Mouse (Mus musculus) gastrocnemius, adult 2 months (tissue): ENCODE results near the gene Zfp874a. TPM values are rescaled to one million over a fixed set of nuclear protein-coding genes. Genes with fewer than 3 reads are reported as not detected.
"Not testable (repeated sequence)": the region's sequence is repeated elsewhere in the genome, so short reads cannot be mapped to it uniquely, and the experiment has no call there.

Experiments
- DNase-seq: peaks from one replicate; pipeline ENCODE4 v3.0.0; 2022
- H3K27ac ChIP-seq: fragments of 200-600 bp; 2 replicates; pipeline ENCODE4 v1.8.1; 2022; ENCODE audit warnings: mild to moderate bottlenecking
- H3K4me3 ChIP-seq: fragments of 200-600 bp; 2 replicates; pipeline ENCODE4 v1.8.1; 2022; ENCODE audit warnings: mild to moderate bottlenecking, moderate library complexity
- CTCF ChIP-seq: fragments of 200-600 bp; IDR thresholded peaks from 2 replicates; pipeline ENCODE4 v1.8.1; 2022; ENCODE audit warnings: antibody characterized with exemption, mild to moderate bottlenecking, moderate library complexity
- intact Hi-C: fragments of 180-260 bp; cut with DNase I; formaldehyde crosslinking; loops from one replicate; pipeline ENCODE4 v1.15.1; 2025
- long read RNA-seq, 2 experiments: library from polyadenylated mRNA; stranded (forward); transcript quantifications; one replicate each; pipeline ENCODE4 v2.0.0; 2021
- total RNA-seq, 2 experiments: library from RNA; stranded (reverse); gene quantifications; 2 replicates each; pipeline ENCODE4 v1.2.3; 2021

The Zfp874a gene
- total RNA-seq, result 1 to 10 TPM; 6.5 to 8.3 TPM
- long read RNA-seq, experiment 1, partial matches to known transcripts, result 0 of 2 reads
- long read RNA-seq, experiment 1, other reads (novel, unspliced or antisense), result 0 of 2 reads
- long read RNA-seq, experiment 2, partial matches to known transcripts, result 0 of 3 reads
- long read RNA-seq, experiment 2, other reads (novel, unspliced or antisense), result 1 of 3 reads

DNA sequence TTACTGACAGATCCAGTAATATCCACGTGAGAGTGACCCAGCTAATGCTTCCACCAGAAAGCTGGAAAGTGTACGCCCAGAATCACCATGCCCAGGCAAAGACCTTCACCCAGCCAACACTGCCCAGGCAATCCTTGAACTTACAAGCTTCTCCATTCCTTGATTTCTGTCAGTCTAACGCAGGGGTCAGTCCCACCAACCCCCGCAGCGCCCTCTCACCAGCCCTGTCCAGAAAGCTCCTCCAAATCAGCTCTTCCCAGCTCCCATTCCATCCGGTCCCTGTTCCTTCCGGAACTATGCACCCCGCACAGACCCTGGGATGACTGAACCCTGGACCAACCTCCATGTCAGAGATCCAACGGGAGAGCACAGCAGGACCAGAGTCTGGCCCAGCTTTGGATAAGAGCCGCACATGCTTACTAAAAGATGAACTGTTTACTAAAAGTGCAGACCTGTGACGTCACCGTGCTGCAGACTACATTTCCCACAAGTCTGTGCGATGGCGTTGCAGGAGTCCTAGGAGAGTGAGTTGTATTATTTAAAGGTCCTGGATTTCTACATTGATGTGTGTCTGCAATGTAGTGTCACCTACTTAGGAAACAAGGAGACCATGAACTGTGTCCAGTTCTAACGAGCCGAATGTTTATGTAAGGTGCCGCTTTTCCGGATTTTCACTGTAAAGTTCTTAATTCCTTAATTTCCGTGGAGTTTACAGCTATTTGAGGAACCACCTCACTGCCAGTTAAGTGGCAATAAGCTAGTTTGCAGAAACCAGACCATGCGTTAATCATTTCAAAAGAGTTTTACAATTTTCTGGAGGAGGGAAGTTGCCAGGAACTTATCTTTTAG, at the start of gene Zfp874a:
Zfp874a (minus strand) TSS at position 453 of the 849 bp plus-strand sequence.
- intact Hi-C loops, result no loop called here
- peak within 1 kb of the TSS; percentile 72 for H3K4me3 ChIP-seq
- H3K27ac ChIP-seq, result peak within 1 kb of the TSS; percentile 88
- peak; percentile 92 for DNase-seq
- no peak for TF ChIP-seq CTCF

DNA sequence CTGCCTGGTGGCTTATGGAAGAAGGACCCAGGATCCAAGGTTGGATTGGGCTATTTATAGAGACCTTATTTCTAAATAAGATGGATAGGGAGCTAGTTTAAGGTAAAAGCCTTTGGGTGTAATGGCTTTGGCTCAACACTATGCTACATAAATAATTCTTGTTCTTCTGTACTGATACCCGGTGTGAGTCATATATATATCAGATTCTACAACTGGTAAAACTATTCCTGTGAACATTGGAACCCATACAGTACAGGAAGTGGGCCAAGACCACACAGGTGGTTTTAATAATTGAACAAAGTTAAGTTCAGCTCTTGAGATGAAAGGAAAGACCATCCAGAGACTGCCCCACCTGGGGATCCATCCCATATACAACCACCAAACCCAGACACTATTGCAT, 49.5 kb upstream of the Zfp874a start:
- Histone ChIP-seq H3K27ac (peak overlapping the region; percentile 87), H3K4me3 (peak overlapping the region; percentile 90; the same call in 1 of the 2 replicates)
- intact Hi-C loops, result loop anchor here (10.0 kb wide), 1 partner anchor 236 kb away; no protein-coding TSS in a partner anchor
- no peak for DNase-seq
- no peak for TF ChIP-seq CTCF

DNA sequence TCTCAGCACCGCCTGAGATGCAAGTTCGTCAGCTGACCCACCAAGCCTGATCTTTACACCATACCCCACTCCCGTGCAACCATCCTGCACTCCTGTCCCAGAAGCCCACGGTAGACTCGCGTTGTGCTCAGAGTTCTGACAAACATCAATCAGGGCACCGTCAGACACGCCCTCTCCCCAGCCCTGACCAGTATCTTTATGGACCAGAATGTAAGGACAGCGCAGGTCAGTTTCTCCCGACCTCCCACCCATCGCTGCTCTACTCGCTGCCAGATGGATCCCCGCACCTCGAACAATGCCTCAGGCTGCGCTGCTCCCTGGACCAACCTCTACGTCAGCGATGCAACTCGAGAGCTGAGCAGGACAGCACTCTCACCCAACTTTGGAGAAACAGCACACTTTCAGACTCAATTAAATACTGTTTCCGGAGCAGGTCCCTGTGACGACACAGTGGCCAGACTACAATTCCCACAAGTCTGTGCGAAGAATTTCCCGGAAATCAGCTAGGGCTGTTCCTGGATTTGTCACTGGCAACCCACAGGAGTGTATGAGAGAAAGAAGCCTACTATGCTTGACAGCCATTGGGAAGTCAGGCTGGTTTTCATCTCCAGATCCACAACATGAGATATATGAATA, 48.8 kb upstream of the Zfp874a start, which contains the start of gene Zfp58:
Zfp58 (minus strand) TSS at position 472 of the 636 bp plus-strand sequence.
- peak within 1 kb of the TSS; percentile 87 for H3K27ac ChIP-seq
- TF ChIP-seq CTCF, result no peak
- peak; percentile 83 for DNase-seq
- H3K4me3 ChIP-seq, result peak within 1 kb of the TSS; percentile 90
- intact Hi-C loops, result loop anchor here (10.0 kb wide), 1 partner anchor 235 kb away; no protein-coding TSS in a partner anchor

DNA sequence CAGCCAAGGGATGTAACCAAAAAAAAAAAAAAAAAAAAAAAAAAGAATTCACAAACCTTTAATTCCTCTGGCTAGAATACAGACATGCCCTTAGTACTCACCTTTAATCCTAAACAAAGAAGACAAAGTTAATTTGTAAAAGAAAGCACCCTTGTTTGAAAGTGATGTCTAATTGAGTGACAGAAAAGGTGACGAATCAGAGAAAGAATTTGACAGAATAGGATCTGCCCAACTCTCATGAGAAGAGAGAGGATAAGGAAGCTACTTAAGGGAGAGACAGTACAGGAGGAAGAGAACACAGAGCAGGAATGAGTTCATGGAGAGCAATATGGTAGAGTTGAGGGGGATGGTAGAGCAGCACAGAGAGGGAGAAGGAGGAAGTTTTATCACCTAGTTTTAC, 44.2 kb upstream of the Zfp874a start:
- no peak for DNase-seq
- intact Hi-C loops, result no loop called here
- TF ChIP-seq CTCF, result no peak
- Histone ChIP-seq H3K4me3 (no peak overlapping the region), H3K27ac (no peak overlapping the region)

DNA sequence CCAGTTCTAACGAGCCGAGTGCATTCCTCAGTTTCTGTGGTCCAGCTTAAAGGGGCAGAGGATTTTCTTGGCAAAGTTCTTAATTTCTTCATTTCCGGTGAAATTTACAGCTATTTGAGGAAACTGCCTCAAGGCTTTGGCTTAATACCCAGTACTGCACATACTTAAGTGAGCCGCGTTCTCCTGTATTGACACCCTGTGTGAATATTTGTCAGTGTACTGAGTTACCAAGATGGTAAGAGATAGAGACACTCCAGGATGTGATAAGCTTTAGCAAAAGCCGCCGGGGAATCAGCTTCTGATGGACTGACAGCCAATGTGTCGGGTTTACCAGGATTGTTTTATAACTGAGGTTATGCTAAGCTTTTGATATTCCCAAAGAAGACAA, 33.0 kb upstream of the Zfp874a start:
- intact Hi-C loops, result no loop called here
- Histone ChIP-seq H3K27ac (peak overlapping the region; percentile 93), H3K4me3 (peak overlapping the region; percentile 94)
- DNase-seq, result no peak
- no peak for TF ChIP-seq CTCF

DNA sequence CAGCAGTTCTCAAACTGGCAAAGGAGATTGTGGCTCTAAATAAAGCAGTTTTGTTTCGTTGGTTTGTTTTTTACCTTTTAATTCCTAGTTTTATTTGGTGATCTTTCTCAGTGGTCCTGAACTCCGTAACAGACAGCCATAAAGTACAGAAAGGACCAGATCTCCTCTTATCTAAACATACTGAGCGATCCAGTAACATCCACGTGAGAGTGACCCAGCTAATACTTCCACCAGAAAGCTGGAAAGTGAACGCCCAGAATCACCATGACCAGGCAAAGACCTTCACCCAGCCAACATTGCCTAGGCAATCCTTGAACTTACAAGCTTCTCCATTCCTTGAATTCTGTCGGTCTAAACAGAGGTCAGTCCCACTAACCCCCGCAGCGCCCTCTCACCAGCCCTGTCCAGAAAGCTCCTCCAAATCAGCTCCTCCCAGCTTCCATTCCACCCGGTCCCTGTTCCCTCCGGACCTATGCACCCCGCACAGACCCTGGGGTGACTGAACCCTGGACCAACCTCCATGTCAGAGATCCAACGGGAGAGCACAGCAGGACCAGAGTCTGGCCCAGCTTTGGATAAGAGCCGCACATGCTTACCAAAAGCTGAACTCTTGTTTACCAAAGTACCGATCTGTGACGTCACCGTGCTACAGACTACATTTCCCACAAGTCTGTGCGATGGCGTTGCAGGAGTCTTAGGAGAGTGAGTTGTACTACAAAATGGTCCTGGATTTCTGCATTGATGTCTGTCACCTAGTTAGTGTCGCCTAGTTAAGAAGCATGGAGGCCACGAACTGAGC, 32.4 kb upstream of the Zfp874a start, which contains the start of gene Zfp874b:
Zfp874b (minus strand) TSS at position 634 of the 799 bp plus-strand sequence.
- Histone ChIP-seq H3K4me3 (peak within 1 kb of the TSS; percentile 94), H3K27ac (peak within 1 kb of the TSS; percentile 93)
- intact Hi-C loops, result no loop called here
- no peak for TF ChIP-seq CTCF
- peak; percentile 89 for DNase-seq

DNA sequence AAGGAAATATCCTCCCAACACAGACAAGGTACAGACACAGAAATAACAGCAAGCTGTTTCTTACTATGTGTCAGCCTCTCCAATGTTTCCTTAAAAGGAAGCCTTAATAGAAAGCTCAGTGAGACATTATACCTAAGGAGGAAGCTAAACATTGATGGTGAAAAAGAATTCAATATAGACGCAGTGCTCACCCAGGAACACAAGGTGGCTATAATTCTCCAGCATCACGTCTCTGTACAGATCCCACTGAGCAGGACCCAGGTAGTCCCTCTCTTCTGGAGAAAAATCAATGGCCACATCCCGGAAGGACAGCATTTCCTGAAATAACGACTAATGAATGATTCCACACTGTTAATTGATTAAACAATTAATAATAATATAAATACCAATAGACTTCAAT, 30.1 kb upstream of the Zfp874a start:
- intact Hi-C loops, result no loop called here
- DNase-seq, result no peak

DNA sequence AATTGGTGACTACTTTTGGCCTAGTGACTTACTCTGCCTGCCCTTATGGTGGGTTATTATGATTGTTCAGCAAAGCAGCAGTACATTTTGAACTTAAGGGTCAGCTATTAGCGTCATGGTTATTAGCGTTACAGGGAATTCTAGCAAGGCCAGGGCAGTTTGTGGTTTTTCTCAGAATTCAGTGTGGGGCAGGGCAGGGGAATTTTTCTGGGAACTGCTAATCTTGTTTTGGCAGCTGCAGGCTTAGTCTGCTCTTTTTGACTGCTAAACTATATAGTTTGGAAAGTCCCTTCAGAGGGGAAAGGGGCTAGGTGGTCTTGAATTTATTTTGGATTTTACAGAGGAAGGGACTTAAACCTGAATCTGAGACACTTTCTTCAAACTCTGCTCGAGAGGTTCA, 17.9 kb upstream of the Zfp874a start:
- no peak for TF ChIP-seq CTCF

More for the DNA sequence above, 30.1 kb upstream of the Zfp874a start:
- Histone ChIP-seq H3K4me3 (no peak overlapping the region), H3K27ac (no peak overlapping the region)
- no peak for TF ChIP-seq CTCF

DNA sequence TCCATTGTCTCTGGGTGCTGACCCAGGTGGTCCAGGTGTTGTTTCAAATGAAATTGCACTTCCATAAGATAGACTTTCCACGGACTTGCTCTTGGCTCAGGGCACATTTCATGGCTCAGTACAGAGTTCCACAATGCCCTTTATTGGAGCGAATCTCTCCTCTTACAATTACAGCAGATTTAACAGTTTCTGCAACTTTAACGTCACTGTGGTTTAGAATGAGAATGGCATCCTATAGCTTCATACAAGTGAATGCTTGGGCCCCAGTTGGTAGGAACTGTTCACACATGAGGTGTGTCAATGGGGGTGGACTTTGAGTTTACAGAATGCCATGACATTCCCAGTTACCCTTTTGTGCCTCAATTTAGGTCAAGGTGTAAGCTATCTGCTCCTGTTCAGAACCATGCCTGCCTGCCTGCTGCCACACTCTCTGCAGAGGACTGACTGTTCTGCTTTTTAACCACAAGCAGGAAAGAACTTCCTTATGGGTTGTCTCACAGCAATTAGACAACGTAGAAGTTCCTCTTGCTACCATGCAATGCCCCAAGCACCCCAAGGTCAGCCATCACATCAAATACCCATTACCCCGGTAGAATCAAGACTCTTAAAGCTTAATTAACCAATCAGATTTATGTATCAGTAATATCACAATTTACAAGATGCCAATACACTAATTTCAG, 12.2 kb upstream of the Zfp874a start:
- intact Hi-C loops, result not testable (repeated sequence)

More for the DNA sequence above, 17.9 kb upstream of the Zfp874a start:
- intact Hi-C loops, result no loop called here
- no peak for DNase-seq
- no peak overlapping the region for H3K27ac ChIP-seq
- no peak overlapping the region for H3K4me3 ChIP-seq

DNA sequence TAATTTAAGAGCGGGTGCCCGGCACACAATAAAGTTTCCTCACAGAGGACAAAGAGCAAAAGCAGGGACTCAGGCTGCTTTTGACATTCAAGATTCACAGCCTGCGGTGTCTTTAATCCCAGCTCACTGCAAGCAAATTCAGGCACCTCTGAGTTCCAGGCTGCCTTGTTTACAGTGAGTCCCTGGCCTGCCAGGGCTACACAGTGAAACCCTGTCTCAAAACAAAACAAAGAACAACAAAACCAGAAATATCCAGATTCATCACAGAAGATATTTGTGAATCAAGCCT, 541 bp upstream of the Zfp874a start:
- H3K27ac ChIP-seq, result peak overlapping the region; percentile 88
- H3K4me3 ChIP-seq, result peak overlapping the region; percentile 72
- DNase-seq, result no peak
- intact Hi-C loops, result no loop called here
- TF ChIP-seq CTCF, result no peak

More for the DNA sequence above, 12.2 kb upstream of the Zfp874a start:
- not testable (repeated sequence) for DNase-seq, H3K27ac ChIP-seq, H3K4me3 ChIP-seq

DNA sequence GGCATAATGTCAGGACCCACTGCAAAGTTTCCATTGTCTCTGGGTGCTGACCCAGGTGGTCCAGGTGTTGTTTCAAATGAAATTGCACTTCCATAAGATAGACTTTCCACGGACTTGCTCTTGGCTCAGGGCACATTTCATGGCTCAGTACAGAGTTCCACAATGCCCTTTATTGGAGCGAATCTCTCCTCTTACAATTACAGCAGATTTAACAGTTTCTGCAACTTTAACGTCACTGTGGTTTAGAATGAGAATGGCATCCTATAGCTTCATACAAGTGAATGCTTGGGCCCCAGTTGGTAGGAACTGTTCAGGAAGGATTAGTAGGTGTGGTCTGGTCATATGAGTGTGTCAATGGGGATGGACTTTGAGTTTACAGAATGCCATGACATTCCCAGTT, 14.3 kb downstream of the Zfp874a start:
- H3K27ac ChIP-seq, intact Hi-C loops, DNase-seq, H3K4me3 ChIP-seq: not testable (repeated sequence)

DNA sequence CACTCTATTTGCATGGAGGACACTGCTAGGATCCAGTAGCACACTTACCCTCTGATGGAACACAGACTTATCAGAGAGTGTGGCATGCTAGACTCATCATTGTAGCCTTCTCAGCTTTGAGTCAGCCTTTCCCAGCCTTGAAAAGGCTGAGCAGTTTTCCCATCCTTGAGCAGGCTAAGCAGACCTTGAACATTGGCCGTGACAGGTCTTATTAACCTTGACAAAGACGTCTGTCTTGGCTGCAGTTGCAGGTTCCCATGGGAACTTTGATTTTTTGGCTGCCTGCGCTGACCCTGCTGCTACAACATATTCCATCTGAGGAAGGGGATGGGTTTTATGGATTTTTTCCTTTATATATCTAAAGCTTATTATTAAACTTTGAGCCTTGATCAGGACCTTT, 23.3 kb downstream of the Zfp874a start:
- no peak for TF ChIP-seq CTCF
- no peak overlapping the region for H3K4me3 ChIP-seq
- intact Hi-C loops, result no loop called here
- no peak for DNase-seq
- H3K27ac ChIP-seq, result no peak overlapping the region

DNA sequence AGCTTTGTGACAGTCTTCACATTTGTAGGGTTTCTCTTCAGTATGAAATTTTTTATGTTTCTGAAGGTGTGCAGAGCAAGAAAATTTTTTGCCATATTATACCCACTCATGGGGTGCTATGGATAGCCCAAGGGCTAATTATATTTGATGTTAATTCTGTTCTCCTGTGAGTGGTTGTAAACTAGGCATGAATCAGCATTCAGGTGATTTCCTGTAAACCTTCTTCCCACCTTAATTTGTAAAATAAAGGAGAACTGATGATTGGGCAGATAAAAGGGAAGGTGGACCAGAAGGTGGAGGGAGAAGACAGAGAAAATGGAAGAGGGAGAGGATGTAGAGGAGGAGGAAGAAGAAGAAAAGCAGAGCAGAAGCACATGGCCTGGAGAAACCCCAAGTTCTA, 25.7 kb downstream of the Zfp874a start:
- H3K27ac ChIP-seq, intact Hi-C loops, H3K4me3 ChIP-seq, DNase-seq: not testable (repeated sequence)

DNA sequence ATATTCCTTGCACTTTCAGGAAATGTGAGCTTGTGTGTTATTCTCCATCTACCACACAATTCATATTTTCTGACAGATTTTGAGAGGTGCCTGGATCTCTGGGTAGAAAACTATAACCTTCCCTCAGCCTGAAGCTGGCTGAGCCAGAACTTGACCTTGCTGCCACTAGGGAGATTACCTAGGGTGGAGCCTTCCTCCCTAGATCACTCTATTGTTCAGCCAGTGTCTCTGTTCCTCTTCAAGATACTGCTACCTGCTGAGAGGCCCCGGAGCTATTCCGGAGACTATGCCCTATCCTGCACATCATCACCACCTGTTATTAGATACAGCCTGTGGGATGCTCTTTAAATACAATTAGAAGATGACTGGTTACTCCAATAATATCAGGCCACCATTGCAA, 28.9 kb downstream of the Zfp874a start:
- intact Hi-C loops, H3K4me3 ChIP-seq, DNase-seq, H3K27ac ChIP-seq: not testable (repeated sequence)
